Mouse (Mus musculus) spleen, adult 12 weeks (tissue): ENCODE results near the gene Lrp3.
"Not testable (repeated sequence)": the region's sequence is repeated elsewhere in the genome, so short reads cannot be mapped to it uniquely, and the experiment has no call there.

Source experiments
- DNase-seq: peaks from one replicate; pipeline ENCODE4 v3.0.0; 2022; ENCODE audit warnings: low spot score

Gene Lrp3

GRCm38 (mm10) chr7:35215225-35215624 lies at the start of gene Lrp3:
Gene Lrp3, minus strand, starts transcription at chr7:35215498.
- no peak for DNase-seq

GRCm38 (mm10) chr7:35264746-35265145 lies 49.4 kb upstream of the Lrp3 start:
- no peak for DNase-seq

GRCm38 (mm10) chr7:35263595-35264489 lies 48.5 kb upstream of the Lrp3 start:
- no peak for DNase-seq

- DNase-seq = no peak
These were observed 44.1 kb upstream of the Lrp3 start for GRCm38 (mm10) chr7:35259384-35259783.

GRCm38 (mm10) chr7:35258294-35258693 lies 43.0 kb upstream of the Lrp3 start:
- no peak for DNase-seq

GRCm38 (mm10) chr7:35252041-35252558 lies 36.8 kb upstream of the Lrp3 start:
- DNase-seq = no peak

- not testable (repeated sequence) for DNase-seq
These were observed 22.6 kb upstream of the Lrp3 start for GRCm38 (mm10) chr7:35237935-35238334.

GRCm38 (mm10) chr7:35235308-35235707 lies 20.0 kb upstream of the Lrp3 start:
- peak; percentile 13 for DNase-seq

GRCm38 (mm10) chr7:35234361-35235245 lies 19.3 kb upstream of the Lrp3 start:
- DNase-seq = peak; percentile 84

- no peak for DNase-seq
These were observed 18.6 kb upstream of the Lrp3 start for GRCm38 (mm10) chr7:35233861-35234260.

GRCm38 (mm10) chr7:35232796-35233455 lies 17.6 kb upstream of the Lrp3 start:
- DNase-seq = no peak

GRCm38 (mm10) chr7:35230333-35230732 lies 15.0 kb upstream of the Lrp3 start:
- DNase-seq = no peak

- DNase-seq = no peak
These were observed 5.5 kb upstream of the Lrp3 start for GRCm38 (mm10) chr7:35220694-35221365.

- no peak for DNase-seq
These were observed 433 bp upstream of the Lrp3 start for GRCm38 (mm10) chr7:35215731-35216130.

GRCm38 (mm10) chr7:35214442-35215222 lies 666 bp downstream of the Lrp3 start:
- DNase-seq = no peak

- DNase-seq = no peak
These were observed 3.5 kb downstream of the Lrp3 start for GRCm38 (mm10) chr7:35211791-35212190.

GRCm38 (mm10) chr7:35199755-35200154 lies 15.5 kb downstream of the Lrp3 start:
- no peak for DNase-seq

GRCm38 (mm10) chr7:35198981-35199754 lies 16.1 kb downstream of the Lrp3 start:
- no peak for DNase-seq

GRCm38 (mm10) chr7:35197022-35197421 lies 18.3 kb downstream of the Lrp3 start:
- no peak for DNase-seq

- DNase-seq = no peak
These were observed 24.0 kb downstream of the Lrp3 start for GRCm38 (mm10) chr7:35191276-35191675.
